Mouse (Mus musculus): ENCODE measurements around the gene Impdh1.
"Not testable (repeated sequence)": the region's sequence is repeated elsewhere in the genome, so short reads cannot be mapped to it uniquely, and the experiment has no call there.

Gene Impdh1

DNA sequence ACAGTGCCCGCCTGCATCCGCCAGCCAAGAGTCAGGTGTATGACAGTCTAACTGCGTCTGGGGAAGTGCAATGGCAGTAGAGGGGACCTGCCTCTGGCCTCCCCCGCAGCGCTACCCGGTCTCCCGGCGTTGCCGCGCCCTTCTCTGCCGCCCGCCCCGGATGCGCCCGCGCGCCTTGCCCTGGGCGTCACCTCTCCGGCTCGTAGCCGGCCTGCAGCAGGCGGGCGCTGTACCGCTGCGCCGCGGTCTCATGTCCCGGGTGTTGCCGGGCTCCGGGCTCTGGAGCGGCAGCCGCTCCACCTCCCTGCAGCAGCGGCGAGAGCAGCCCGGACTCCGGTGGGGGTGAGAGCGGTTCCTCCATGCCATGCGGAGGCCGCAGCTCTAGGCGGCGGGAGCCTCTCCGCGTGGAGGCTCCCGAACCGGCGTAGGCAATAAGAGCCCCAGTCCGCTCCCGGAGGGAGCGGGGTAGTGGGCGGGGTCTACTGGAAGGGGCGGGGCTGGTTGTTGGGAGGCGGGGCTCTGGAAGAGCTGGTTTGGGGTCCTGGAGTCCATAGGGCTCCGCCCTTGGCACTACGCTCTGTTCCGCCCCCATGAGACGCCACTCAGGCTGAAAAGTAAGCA, at the start of gene Impdh1:
Gene Impdh1 (minus strand): TSS at position 484 of the 621 bp plus-strand sequence.
- peak; percentile 62 for DNase-seq

DNA sequence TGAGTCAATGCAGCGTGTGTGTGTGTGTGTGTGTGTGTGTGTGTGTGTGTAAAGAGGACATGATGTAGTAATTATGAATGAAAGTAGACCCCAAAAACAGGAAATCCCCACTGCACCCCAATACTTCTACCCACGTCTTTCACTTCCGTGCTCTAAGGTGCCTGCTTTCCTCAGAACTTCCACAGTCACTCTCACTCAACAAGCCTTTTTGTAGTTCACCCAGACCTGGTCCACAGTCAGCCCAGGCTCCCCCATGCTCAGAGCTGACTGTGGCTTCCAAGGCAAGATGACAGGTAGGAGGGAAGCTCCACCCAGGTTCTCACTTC, 48.3 kb upstream of the Impdh1 start:
- no peak for DNase-seq

DNA sequence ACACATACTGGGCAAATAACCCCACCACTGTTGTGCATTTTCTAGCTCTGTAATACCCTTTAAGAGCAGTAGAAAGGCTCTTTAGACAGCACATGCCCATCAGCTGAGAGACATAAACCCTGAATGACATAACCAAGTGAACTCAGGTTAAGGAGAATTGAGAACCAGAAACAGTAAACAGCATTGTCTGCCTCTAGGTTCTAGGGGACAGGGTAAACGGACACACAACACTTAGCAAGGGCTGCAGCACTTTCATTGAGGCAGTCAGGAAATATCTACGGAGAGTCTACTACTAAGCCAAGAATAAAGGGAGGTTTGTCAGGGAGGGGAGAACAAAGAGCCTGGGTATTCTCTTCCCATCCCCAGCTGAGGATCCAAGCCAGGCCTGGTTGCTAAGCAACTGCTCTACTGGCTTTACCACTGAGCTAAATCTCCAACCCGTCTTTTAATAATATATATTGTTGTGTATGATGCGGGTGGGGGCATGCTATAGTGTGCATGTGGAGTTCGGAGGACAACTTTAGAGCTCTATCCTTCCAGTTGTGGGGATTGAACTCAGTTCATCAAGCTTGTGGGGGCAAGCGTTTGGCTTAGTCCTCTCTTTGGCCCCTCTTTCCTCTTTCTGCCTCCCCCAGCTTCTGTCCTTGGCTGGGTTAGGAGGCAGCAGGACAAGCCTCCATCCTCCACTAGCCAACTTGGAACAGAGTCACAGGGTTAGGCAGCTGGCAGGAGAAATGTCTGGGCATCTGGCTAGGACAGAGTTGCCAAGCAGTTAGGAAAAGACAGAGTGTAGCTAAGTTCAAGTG, 47.7 kb upstream of the Impdh1 start:
- no peak for DNase-seq

DNA sequence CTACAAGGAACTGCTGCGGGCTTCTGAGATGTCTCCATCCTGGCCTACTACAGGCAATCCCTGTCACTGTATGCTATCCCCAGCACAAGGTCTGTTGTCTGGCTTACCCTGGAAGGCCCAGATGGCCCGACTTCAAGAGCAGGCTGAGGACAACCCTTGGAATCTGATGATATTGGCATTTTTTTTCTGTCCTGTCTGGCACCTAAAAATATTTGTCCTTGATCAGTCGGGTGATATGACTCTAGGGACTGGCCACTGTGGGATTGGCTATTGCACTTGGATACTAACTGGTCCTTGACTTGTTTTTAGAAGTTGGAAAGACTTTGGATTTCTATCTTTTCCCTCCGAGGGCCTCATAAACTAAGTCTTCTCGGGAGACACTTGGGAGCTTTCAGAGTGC, 45.7 kb upstream of the Impdh1 start:
- DNase-seq: no peak

DNA sequence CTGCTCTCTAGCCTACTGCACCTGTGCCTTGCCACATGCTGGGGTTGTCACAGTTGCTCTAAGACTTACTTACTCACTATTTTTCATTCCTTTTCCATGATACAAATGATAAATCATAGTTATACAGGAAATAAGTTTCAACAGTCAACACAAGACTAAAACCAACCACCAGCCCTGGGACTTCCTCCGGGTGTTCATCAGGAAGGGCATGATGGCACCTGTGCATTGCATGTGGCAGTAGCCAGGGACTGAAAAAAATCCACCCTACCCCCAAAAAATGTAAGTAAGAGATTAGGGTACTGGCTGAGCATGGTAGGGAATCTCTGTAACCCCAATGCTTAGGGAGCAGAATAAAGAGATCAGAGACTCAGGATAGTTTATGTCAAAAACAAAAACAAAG, 43.3 kb upstream of the Impdh1 start:
- DNase-seq: no peak

DNA sequence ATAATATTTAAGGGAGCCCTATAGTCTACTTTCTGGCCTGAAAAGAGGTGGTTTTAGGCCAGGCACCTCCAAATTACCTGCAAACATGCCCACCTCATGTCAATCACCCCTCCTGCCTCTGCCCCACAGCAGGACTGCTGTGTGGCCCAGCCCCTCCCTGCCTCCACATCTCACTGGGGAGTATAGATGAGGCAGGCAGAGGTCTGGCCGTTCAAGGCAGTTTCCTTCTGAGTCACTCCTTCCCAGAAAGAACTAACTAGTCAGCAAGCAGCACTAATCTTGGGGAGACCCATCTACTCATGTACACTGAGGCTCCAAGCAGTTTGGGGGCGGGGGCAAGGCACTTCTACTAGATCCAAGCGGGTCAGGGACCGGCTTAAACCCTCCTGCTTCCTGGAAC, 30.9 kb upstream of the Impdh1 start:
- DNase-seq: no peak

DNA sequence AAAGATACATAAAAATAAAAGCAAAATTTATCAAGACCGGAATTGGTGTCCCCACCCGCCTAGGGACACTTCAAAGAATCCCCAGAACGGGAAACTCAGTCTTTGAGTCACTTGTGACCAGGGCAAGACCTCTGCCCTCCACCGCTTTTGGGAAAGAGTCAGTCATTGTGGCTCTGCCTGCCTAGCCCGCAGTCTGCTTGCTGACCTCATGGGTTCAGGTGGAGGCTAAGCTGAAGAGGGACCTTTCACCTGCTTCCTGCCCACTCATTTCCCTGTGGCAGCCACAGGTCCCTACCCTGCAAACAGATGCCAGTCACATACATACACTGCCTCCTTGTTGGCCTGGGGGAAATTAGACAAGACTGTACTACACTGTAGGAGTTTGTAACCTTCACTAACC, 30.4 kb upstream of the Impdh1 start:
- no peak for DNase-seq

DNA sequence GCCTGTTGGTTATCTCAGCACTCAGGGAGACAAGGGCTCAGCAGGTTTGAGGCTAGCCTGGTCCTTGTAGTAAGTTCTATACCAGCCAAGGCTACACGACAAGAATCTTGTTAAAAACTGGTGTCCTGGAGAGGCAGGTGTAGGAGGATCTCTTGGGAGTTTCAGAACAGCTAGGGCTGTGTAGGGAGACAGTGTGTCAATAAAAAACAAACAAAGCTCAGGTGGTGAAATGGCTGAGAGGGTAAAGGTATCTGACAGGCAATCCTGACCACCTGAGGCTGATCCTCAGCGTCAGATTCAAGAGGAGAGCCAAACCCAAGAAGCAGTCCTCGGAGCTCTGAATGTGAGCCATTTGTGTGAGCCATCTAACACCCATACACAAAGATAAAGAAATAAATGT, 30.0 kb upstream of the Impdh1 start:
- no peak for DNase-seq

DNA sequence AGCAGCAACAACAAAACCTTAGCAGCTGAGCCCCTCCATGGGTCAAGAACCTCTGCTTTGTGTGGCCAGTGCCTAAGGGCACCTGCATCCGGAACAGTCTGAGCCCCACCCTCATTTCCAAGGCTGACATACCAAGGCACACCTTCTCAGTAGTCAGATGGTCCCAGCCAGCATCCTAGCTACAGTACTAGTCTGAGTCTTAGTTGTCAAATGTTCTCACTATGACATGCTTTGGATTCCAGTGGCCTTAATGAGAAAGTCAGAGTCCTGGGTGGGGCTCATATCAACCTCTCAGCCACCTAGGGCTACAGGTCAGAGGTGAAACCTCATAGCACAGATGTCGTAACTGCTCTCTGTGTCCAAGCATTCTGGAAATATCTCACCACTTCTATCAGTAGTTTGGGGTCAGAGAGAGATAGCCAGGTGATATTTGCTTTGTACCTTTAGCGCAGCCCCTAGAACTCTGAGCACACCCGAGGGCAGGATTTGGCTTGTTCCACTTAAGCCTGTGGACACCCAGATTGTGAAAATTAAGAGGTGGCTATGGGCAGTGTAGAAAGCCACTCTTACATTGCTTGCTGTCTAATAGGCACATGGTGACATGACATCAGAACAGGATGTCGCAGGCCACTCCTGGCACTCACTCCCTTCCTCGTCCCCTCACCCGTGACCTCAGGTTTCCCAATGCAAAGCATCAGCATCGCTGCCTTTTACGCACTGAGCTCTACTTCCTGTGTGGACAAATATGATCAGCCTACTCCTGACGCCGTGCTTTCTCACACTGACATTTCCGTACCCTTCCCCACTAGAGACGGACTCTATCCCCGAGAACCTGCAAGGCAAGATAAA, 29.3 kb upstream of the Impdh1 start:
- no peak for DNase-seq

DNA sequence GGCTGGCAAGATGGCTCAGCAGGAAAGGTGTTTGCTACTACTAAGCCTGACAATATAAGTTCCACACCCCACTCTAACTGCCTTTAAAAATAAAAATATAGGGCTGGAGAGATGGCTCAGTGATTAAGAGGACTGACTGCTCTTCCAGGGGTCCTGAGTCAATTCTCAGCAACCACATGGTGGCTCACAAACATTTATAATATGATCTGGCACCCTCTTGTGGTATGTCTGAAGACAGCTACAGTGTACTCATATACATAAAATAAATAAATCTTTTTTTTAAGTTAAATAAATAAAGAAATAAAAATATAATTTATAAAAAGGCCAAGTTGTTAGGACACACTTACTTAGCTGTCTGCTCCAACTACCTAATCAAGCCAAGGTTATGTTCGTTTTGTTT, 26.1 kb upstream of the Impdh1 start:
- no peak for DNase-seq

DNA sequence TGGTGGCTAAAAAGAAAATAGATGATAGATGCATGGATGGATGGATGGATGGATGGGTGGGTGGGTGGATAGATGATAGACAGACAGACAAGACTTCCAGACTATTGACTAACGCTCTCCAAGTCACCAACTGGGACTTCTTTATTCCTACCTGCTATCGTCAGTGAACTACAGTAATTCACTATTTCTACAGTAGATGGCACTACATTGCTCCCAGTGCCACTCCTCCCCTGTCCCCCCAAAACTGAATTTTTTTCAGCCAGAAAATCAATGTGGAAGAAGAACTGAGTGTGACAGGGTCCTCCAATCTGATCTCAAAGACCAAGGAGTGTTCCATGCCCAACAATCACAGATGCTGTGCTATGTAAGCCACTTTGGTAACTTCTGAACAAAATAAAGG, 25.5 kb upstream of the Impdh1 start:
- no peak for DNase-seq

DNA sequence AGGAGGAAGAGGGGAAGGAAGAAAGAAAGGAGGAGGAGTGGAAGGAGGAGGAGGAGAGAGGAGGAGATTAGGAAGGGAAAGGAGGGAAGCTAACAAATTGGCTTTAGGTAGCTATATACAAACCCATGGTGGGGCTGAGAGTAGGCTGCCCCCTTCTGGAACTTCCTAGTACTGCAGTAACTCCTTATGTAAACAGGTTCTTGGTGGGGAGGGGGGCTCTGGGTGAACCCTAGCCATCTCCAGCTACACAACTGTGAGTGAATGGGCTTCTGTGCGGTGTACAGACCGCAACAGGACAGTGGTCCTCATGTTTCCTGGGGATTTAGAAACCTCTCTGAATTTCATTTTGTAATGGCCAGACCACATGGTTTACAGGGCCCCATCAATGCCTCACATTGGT, 24.6 kb upstream of the Impdh1 start:
- DNase-seq: peak; percentile 35

DNA sequence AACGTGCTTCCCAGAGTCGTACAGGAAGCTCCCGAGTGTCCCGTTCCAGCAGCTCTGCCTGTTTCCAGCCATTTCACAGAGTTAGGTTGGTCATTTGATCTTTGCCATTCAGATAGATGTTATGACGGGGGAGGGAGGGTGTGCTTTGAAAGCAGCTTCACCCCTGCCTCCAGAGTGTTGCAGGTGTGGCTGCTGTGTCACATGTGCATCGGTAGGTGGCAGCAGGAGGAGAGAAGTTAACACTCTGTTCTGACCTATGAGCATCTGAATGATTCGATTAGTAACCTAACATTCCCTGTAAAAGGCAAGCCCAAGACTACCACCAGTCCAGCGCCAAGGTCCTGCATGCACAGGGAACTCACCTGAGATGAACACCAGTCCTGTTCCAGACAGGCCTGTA, 18.1 kb upstream of the Impdh1 start:
- no peak for DNase-seq

DNA sequence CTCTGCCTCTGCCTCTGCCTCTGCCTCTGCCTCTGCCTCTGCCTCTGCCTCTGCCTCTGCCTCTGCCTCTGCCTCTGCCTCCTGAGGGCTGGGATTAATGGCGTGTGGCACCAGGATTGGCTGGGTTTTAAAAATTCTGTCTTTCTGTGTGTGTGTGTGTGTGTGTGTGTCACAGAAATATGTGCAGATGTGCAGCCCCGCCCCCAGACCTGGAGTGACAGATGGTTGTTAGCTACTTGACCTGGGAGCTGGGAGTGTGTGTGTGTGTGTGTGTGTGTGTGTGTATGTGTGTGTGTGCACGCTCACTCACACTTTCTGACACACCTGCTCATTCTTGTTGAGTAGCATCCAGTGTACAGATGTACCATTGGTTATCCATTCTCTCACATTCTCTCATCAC, 17.5 kb upstream of the Impdh1 start:
- no peak for DNase-seq

DNA sequence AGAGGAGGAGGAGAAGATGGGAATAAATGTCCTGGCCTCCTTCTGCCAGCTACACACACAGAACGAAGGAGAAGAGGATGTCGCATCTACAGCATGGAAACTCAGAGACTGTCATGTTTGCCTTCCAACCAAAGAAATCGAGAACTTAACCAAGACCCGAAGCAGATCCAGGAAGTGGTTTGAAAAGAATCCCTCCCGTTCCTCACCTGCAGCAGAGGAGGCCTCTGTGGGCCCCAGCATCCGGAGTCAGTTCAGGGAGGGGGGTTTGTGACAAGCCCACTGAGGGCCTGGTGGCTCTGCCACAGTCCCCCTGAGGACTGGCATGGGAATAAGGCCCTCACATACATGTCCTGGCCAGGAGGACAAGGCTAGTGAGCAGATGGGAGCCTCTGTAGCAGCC, 16.2 kb upstream of the Impdh1 start:
- DNase-seq: no peak

DNA sequence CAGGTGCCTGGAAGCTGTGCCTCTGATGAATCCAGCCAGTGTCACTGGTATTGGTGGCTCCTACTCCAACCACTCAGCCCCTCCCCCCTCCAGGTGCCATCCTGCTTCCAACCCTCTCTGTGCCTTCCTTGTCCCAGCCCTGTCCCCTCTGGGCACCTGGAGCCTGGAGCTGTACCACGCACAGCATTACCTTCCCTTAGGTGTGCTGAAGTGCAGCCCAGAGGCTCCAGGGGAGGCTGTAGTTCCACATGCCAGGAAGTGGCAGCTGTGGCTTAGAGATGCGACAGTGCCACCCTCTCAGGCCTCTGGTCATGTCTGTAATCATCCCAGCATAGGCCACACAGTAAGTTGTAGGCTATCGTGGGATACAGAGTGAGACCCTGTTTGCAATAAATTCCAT, 15.6 kb upstream of the Impdh1 start:
- DNase-seq: no peak

DNA sequence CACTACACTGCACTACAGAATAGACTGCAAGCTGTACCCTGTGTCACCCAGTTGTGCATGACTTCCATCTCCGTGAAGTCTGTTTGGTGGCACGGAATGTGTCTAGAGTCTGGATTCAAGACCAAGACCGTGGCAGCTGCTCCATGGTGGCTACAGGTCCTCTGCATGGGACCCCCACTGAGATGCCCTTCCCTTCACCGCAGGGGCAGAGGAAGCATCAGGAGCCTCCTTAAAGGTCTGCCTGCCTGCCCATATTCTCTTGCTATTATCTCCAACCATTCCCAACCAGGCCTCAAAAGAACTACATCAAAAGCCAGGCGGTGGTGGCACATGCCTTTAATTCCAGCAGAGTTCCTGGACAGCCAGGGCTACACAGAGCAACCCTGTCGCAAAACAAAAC, 14.2 kb upstream of the Impdh1 start:
- DNase-seq: no peak

DNA sequence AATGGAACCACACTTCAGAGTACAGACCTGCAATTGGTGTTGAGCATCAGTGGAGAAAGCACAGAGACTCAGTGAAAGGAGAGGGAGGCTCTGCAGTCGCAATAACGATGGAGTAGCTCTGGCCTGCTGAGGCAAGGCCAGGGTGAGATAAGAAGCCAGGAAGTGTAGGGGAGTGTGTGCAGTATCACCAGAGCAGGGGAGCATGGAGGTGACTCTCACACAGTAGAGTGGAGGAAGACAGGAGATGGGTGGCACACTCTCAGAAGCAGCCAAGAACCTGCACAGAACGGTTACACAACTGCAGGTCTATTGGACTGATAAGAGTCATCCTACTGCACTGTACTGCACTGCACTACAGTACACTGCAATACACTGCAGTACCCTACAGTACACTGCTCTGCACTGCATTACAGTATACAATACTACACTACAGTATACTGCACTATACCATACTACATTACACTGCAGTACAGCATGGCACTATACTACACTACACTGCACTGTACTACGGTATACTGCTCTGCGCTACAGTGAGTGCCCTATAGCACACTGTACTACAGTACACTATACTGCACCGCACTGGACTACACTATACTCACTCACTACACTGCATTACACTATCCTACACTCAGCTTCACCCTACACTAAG, 13.2 kb upstream of the Impdh1 start:
- DNase-seq: no peak

DNA sequence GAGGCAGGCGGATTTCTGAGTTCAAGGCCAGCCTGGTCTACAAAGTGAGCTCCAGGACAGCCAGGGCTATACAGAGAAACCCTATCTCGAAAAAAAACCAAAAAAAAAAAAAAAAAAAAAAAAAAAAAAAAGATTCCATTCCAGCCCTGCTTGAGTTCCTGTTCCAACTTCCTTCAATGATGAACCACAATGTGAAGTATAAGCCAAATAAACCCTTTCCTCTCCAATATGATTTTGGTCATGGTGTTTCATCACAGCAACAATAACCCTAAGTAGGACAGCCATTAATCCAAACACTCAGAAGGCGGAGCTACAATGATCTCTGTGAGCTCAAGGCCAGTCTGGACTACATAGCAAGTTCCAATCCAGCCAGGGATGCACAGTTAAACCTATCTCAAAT, 1.6 kb upstream of the Impdh1 start:
- not testable (repeated sequence) for DNase-seq

DNA sequence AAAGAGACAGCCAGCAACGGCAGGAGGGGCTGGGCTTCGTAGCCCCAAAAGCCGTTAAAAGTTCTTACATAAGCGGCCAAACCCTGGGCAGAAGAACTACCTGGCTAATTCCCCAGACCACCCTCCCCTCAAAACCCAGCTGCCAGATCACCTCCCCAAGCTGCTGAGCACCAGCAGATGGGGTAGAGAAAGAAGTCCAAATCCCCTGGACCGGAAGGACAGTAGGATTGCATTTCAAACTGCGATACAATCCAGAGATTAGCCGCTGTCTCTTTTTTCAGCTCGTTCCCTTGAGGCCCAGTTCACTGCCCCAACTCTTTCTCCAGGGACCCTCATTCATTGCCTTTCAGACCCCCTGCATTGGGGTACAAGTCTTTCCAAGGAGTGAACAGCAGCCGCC, 983 bp downstream of the Impdh1 start:
- no peak for DNase-seq

DNA sequence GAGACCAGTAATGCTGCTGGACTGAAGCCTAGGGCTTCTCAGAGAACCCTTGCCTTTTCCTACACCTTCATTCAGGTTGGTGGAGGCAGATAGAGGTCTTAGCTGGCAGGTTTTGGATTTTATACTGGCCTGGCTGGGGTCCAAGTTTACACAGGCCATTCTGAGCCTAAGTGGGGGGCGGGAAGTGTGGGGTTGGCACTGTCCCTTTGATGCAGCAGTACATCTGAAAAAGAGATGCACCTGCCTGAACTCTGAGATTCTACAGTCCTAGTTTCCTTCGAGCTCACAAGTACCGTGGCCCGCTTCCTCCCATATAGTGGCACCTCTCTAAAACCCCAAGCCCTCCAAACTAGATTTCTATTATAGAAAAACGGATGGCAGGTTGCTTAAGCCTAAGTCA, 1.4 kb downstream of the Impdh1 start:
- no peak for DNase-seq

DNA sequence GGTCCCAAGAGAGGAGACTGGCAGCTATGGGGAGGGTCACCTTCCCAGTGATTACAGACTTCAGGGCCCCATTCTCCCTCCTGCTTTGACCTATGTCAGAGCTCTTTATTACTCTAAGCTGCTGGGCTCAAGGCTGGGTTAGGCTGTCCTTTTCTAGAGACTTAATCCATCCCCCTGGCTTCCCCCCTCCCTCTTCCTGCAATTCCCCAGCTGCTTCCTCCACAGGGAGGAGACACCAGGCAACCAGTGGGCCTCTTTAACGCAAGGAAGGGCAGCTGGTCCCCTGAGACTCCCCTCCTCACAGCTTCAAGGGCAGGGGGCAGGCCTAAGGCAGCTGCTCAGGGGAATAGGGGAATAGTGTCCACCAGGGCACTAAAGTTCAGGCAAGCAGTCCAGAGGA, 1.9 kb downstream of the Impdh1 start:
- DNase-seq: no peak

DNA sequence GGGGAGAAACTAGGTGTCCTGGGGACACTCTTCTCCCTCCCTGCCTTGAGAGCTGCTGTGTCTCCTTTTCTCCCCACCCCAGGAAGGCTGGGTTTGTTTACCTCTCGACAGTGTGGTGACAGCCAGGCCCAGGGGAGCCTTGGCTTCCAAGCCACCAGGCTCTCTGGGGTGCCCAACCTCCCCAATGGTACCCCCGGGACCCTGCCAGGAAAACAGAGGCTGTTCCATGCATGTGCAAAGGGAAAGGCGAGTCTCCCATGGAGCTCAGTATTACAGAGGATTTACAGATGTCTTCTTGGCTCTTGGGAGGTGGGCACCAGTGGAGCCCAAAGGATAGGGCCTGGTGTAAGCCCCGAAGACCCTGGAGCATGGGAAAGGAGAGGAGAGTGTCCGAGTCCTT, 2.7 kb downstream of the Impdh1 start:
- no peak for DNase-seq
